Mouse (Mus musculus) embryonic facial prominence, embryonic 15.5 days (tissue): ENCODE measurements around the gene Pms1. TPM values are rescaled to one million over a fixed set of nuclear protein-coding genes. Genes with fewer than 3 reads are reported as not detected.
"Not testable (repeated sequence)": the region's sequence is repeated elsewhere in the genome, so short reads cannot be mapped to it uniquely, and the experiment has no call there.

ENCODE experiments used
- ATAC-seq: fragments of 200-750 bp; cut with Nextera tagmentation; 2 replicates; pipeline ENCODE4 v1.8.0; 2017; ENCODE audit warnings: low read depth, moderate TSS enrichment; ENCODE audit not compliant: insufficient number of reproducible peaks, low FRiP score, low TSS enrichment
- H3K27ac ChIP-seq: fragments of 300-500 bp; sonication (generic); replicated peaks from 2 replicates; pipeline ENCODE4 v1.5.1; 2015; ENCODE audit warnings: mild to moderate bottlenecking, inconsistent platforms
- H3K27me3 ChIP-seq: fragments of 300-500 bp; sonication (generic); 2 replicates; pipeline ENCODE4 v1.6.1; 2015; ENCODE audit warnings: inconsistent platforms
- H3K36me3 ChIP-seq: fragments of 300-500 bp; sonication (generic); 2 replicates; pipeline ENCODE4 v1.6.1; 2015; ENCODE audit warnings: mild to moderate bottlenecking, inconsistent platforms
- H3K4me1 ChIP-seq: fragments of 300-500 bp; sonication (generic); 2 replicates; pipeline ENCODE4 v1.6.1; 2015; ENCODE audit warnings: inconsistent platforms
- H3K4me2 ChIP-seq: fragments of 300-500 bp; sonication (generic); replicated peaks from 2 replicates; pipeline ENCODE4 v1.6.1; 2015; ENCODE audit warnings: mild to moderate bottlenecking, inconsistent platforms
- H3K4me3 ChIP-seq: fragments of 300-500 bp; sonication (generic); replicated peaks from 2 replicates; pipeline ENCODE4 v1.5.1; 2015; ENCODE audit warnings: mild to moderate bottlenecking, inconsistent platforms
- H3K9ac ChIP-seq: fragments of 300-500 bp; sonication (generic); 2 replicates; pipeline ENCODE4 v1.6.1; 2015; ENCODE audit warnings: inconsistent platforms
- H3K9me3 ChIP-seq: fragments of 300-500 bp; sonication (generic); replicated peaks from 2 replicates; pipeline ENCODE4 v1.6.1; 2016; ENCODE audit warnings: inconsistent platforms
- WGBS: fragments of 180-500 bp; shearing (Covaris S2); methylation state at CpG from one replicate; pipeline ENCODE4 v1.1.7; 2015; 5-methylcytosine and 5-hydroxymethylcytosine counted together
- polyA plus RNA-seq: library from polyadenylated mRNA; unstranded; fragments of >200 nt; fragmentation: Nextera tagmentation; extraction: Ambion mirVana; gene quantifications from 2 replicates; pipeline ENCODE4 v1.2.1, GENCODE M21; 2015

Gene Pms1
- polyA plus RNA-seq, 1 experiment from 2014 or later: 18.7 TPM

DNA sequence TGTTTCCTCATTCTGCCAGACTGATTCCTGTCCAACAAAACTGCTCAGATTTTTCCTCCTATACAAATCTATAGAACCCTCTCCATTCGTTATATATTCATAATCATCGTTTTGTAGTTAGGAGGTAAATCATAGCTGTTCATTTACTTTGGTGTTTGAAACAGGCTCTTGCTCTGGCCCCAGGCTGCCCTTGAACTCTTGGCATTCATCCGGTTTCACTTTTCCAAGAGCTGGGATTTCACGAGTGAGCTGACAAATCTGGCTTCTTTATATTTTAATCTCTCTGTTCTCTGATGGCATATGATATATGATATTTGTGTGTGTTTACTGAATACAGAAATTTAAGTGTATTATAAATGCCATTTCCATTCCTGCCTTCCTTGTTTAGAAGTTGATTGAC, 3.7 kb upstream of the Pms1 start:
- 75% methylated on average over 4 of the region's 4 CpGs for WGBS
- H3K4me2 ChIP-seq: no peak overlapping the region
- H3K4me3 ChIP-seq: no peak overlapping the region
- ATAC-seq: no peak
- no peaks in the 10 kb centered on the region for H3K36me3 ChIP-seq
- H3K4me1 ChIP-seq: no peaks in the 10 kb centered on the region; the same call in 1 of the 2 replicates
- H3K9ac ChIP-seq: no peak overlapping the region
- H3K27me3 ChIP-seq: no peaks in the 10 kb centered on the region
- no peaks in the 10 kb centered on the region for H3K9me3 ChIP-seq
- H3K27ac ChIP-seq: no peak overlapping the region

DNA sequence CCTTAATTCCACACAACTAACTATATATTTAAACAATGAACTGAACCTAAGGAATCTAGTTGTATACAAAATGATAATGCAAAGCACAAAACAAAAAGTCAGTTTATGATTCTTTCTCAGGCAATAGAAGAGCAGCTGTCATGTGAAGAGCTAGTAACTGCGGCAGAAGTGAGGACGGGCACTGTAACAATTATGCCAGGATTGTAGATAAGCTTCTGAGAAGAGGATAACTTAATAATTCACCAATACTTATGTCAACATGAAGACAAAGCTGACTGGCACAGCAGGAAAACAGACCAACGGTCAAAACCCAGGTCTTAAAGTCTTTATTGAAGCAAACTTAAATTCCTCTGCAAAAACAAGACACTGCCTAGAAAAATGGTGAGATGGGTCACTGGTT, 5.6 kb downstream of the Pms1 start:
- no peaks in the 10 kb centered on the region for H3K9me3 ChIP-seq
- no peak overlapping the region for H3K4me3 ChIP-seq
- H3K27me3 ChIP-seq: no peaks in the 10 kb centered on the region
- no peak overlapping the region for H3K27ac ChIP-seq
- 76% methylated on average over 3 of the region's 3 CpGs for WGBS
- no peaks in the 10 kb centered on the region for H3K36me3 ChIP-seq
- no peak overlapping the region for H3K4me2 ChIP-seq
- ATAC-seq: no peak
- no peaks in the 10 kb centered on the region for H3K4me1 ChIP-seq
- H3K9ac ChIP-seq: no peak overlapping the region

GRCm38 (mm10) chr1:53272646-53273045, 24.2 kb downstream of the Pms1 start:
- Histone ChIP-seq H3K27ac (no peak overlapping the region), H3K36me3 (no peaks in the 10 kb centered on the region), H3K27me3 (no peaks in the 10 kb centered on the region), H3K4me3 (no peak overlapping the region), H3K9me3 (no peaks in the 10 kb centered on the region), H3K4me2 (no peak overlapping the region), H3K4me1 (no peaks in the 10 kb centered on the region), H3K9ac (no peak overlapping the region)
- ATAC-seq: no peak

- no peak overlapping the region for H3K27ac ChIP-seq
- no peak for ATAC-seq
These were observed 26.9 kb downstream of the Pms1 start for GRCm38 (mm10) chr1:53269901-53270300.

GRCm38 (mm10) chr1:53264958-53265612, 31.7 kb downstream of the Pms1 start:
- not testable (repeated sequence) for ATAC-seq, H3K36me3 ChIP-seq, H3K27me3 ChIP-seq, H3K9ac ChIP-seq, H3K9me3 ChIP-seq, H3K27ac ChIP-seq, H3K4me3 ChIP-seq, H3K4me2 ChIP-seq, H3K4me1 ChIP-seq

More at GRCm38 (mm10) chr1:53269901-53270300, 26.9 kb downstream of the Pms1 start:
- WGBS: 88% methylated on average over 3 of the region's 3 CpGs
- peaks cover 5% of the 10 kb centered on the region; the same call in 1 of the 2 replicates for H3K36me3 ChIP-seq
- no peak overlapping the region for H3K4me2 ChIP-seq
- no peaks in the 10 kb centered on the region for H3K9me3 ChIP-seq
- no peaks in the 10 kb centered on the region for H3K27me3 ChIP-seq
- H3K4me3 ChIP-seq: no peak overlapping the region
- no peaks in the 10 kb centered on the region for H3K4me1 ChIP-seq
- H3K9ac ChIP-seq: no peak overlapping the region

- no peak overlapping the region for H3K4me2 ChIP-seq
- no peaks in the 10 kb centered on the region for H3K27me3 ChIP-seq
- WGBS: 35% methylated on average over 1 of the region's 1 CpGs
- no peak overlapping the region for H3K27ac ChIP-seq
- no peak overlapping the region for H3K9ac ChIP-seq
- no peak for ATAC-seq
- H3K4me3 ChIP-seq: no peak overlapping the region
- H3K36me3 ChIP-seq: peaks cover 3% of the 10 kb centered on the region; the same call in 1 of the 2 replicates
- no peaks in the 10 kb centered on the region for H3K9me3 ChIP-seq
- no peaks in the 10 kb centered on the region for H3K4me1 ChIP-seq
These were observed 70.8 kb downstream of the Pms1 start for GRCm38 (mm10) chr1:53226063-53226462.

- no peak overlapping the region for H3K27ac ChIP-seq
- whole genome bisulfite sequencing: 59% methylated on average over 3 of the region's 3 CpGs
- no peak for ATAC-seq
- no peak overlapping the region for H3K4me3 ChIP-seq
- H3K27me3 ChIP-seq: no peaks in the 10 kb centered on the region
- H3K4me1 ChIP-seq: no peaks in the 10 kb centered on the region
- no peak overlapping the region for H3K9ac ChIP-seq
- H3K9me3 ChIP-seq: no peaks in the 10 kb centered on the region
- peaks cover 3% of the 10 kb centered on the region; the same call in 1 of the 2 replicates for H3K36me3 ChIP-seq
- no peak overlapping the region for H3K4me2 ChIP-seq
These were observed 71.2 kb downstream of the Pms1 start for GRCm38 (mm10) chr1:53225616-53226015.

DNA sequence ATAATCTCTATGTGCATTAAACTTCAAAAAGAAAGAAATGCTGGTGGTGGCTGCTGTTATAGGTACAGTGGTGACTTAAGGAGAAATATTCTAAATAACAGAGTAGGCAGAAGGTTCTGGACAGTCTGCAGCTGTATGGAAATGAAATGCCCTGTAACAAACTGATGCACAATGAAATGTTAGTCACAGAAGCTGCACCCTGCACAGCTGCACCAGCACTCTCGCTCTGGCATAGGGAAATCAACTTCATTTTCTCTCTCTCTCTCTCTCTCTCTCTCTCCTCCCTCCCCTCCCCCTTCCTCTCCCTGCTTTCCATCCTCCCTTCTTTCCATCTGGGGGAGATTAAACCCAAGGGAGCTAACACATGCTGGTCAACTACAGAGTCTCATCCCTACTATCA, 72.0 kb downstream of the Pms1 start:
- H3K36me3 ChIP-seq: peaks cover 3% of the 10 kb centered on the region; the same call in 1 of the 2 replicates
- WGBS: 61% methylated on average over 1 of the region's 1 CpGs
- no peaks in the 10 kb centered on the region for H3K9me3 ChIP-seq
- no peak overlapping the region for H3K4me3 ChIP-seq
- H3K4me2 ChIP-seq: no peak overlapping the region
- H3K27me3 ChIP-seq: no peaks in the 10 kb centered on the region
- ATAC-seq: no peak
- H3K9ac ChIP-seq: no peak overlapping the region
- no peak overlapping the region for H3K27ac ChIP-seq
- no peaks in the 10 kb centered on the region for H3K4me1 ChIP-seq

GRCm38 (mm10) chr1:53210136-53210535, 86.7 kb downstream of the Pms1 start:
- no peaks in the 10 kb centered on the region for H3K27me3 ChIP-seq

DNA sequence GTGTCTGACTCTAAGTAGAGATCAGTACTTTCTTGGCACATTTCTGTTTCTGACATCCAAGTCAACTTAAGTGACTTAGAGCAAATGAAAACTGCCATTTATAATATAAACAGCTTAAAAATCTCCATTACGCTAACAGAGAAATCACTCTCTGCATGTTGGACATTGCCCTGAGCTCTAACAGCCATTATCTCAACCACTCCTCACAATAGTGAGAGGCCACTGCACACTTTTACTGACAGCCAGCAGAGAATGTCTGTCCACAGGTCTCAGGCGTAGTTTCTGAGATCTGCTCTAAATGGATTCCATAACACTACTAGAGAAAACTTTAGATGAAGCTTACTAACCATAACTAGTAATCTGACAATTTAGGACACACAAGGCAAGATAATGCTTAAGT, 92.9 kb downstream of the Pms1 start:
- H3K36me3 ChIP-seq: 0 out of 2 replicates have a peak, but pooled peaks cover 2% of the 10 kb centered on the region
- H3K27ac ChIP-seq: no peak overlapping the region
- H3K4me1 ChIP-seq: no peaks in the 10 kb centered on the region; the same call in 1 of the 2 replicates
- H3K4me3 ChIP-seq: no peak overlapping the region
- H3K4me2 ChIP-seq: no peak overlapping the region
- H3K27me3 ChIP-seq: no peaks in the 10 kb centered on the region
- ATAC-seq: no peak
- 95% methylated on average over 2 of the region's 2 CpGs for WGBS
- no peak overlapping the region for H3K9ac ChIP-seq
- H3K9me3 ChIP-seq: no peaks in the 10 kb centered on the region

More at GRCm38 (mm10) chr1:53210136-53210535, 86.7 kb downstream of the Pms1 start:
- ATAC-seq: no peak
- no peak overlapping the region for H3K4me2 ChIP-seq
- H3K4me1 ChIP-seq: no peaks in the 10 kb centered on the region
- H3K36me3 ChIP-seq: no peaks in the 10 kb centered on the region
- no peak overlapping the region for H3K9ac ChIP-seq
- no peaks in the 10 kb centered on the region for H3K9me3 ChIP-seq
- H3K27ac ChIP-seq: no peak overlapping the region
- no peak overlapping the region for H3K4me3 ChIP-seq

DNA sequence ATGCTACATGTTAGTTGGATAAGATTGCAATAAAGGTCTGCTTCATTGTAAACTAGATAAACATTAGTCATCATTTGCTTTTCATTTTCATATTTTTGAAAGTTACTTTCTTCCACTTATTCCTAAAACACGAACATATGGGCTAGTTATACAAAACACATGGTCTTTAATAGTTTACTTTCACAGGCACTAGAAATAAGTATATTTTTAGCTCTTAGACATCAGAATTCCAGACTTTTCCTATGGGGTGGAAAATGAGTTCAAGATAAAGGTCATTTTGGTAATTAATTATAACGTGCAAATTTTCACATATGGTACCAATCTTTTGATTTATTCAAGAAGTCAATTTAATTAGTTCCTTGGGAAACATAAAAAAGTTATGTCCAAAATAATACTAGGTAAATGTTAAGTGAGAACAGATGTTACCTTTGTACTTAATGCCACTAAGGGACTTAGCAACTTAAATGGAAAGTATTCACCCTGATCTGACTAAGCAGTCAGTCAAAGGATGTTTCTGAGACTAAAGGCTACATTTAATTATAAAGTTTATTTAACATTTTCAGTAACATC, 95.1 kb downstream of the Pms1 start:
- no peaks in the 10 kb centered on the region for H3K27me3 ChIP-seq

GRCm38 (mm10) chr1:53194536-53194935, 102.3 kb downstream of the Pms1 start:
- Histone ChIP-seq H3K4me2 (no peak overlapping the region), H3K36me3 (no peaks in the 10 kb centered on the region), H3K27me3 (no peaks in the 10 kb centered on the region), H3K4me3 (no peak overlapping the region), H3K9me3 (no peaks in the 10 kb centered on the region), H3K9ac (no peak overlapping the region), H3K27ac (no peak overlapping the region), H3K4me1 (no peaks in the 10 kb centered on the region)
- no peak for ATAC-seq
- 84% methylated on average over 3 of the region's 3 CpGs for WGBS

More for the DNA sequence above, 95.1 kb downstream of the Pms1 start:
- H3K27ac ChIP-seq: no peak overlapping the region
- H3K9me3 ChIP-seq: no peaks in the 10 kb centered on the region
- H3K9ac ChIP-seq: no peak overlapping the region
- H3K4me2 ChIP-seq: no peak overlapping the region
- 0 out of 2 replicates have a peak, but pooled peaks cover 2% of the 10 kb centered on the region for H3K36me3 ChIP-seq
- H3K4me3 ChIP-seq: no peak overlapping the region
- 42% methylated on average over 2 of the region's 2 CpGs for WGBS
- no peaks in the 10 kb centered on the region; the same call in 1 of the 2 replicates for H3K4me1 ChIP-seq
- ATAC-seq: no peak
